Mouse (Mus musculus) urinary bladder, adult 2 months (tissue): ENCODE results near the gene Brd3os. TPM values are rescaled to one million over a fixed set of nuclear protein-coding genes. Genes with fewer than 3 reads are reported as not detected.

ENCODE experiments used
- DNase-seq: peaks from one replicate; pipeline ENCODE4 v3.0.0; 2022; ENCODE audit warnings: low spot score
- polyA plus RNA-seq: library from polyadenylated mRNA; depleted of rRNA; stranded (reverse); fragments of >200 nt; gene quantifications from 2 replicates; pipeline ENCODE4 v1.2.3, GENCODE M21; 2012

Gene Brd3os
- polyA plus RNA-seq, 1 experiment: 10.2 TPM

DNA sequence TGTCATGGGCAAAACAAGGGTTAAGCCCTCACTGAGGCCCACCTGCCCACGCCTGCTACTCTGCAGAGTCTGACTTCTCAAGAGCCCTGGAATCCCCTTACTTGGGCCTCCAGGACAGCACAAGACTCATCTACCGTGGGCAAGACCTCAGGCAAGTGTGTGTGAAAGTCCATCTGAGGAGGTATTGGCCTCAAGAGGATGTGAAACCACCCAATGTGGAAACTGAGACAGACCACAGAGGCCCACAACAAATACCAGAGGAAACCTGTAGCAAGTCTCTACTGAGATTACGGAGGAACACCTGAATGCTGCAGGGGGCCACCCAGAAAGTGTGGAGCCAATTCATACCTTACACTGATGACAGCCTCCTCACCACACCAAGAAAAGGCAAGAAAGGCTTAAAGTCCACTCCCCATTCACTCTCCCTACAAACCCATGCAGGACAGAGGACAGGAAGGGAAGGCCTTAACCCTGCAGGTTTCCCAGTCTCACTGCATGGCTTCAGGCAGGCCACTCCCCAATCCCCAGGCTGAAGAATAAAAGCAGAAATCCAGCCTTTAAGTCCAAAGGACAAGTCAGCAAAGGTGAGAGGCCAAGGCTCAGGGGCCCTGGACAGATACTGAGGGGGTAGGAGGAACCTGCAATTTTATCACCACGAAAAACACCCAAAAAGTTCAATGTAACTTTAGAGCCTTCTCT is 27.3 kb downstream of the Brd3os start:
- no peak for DNase-seq

DNA sequence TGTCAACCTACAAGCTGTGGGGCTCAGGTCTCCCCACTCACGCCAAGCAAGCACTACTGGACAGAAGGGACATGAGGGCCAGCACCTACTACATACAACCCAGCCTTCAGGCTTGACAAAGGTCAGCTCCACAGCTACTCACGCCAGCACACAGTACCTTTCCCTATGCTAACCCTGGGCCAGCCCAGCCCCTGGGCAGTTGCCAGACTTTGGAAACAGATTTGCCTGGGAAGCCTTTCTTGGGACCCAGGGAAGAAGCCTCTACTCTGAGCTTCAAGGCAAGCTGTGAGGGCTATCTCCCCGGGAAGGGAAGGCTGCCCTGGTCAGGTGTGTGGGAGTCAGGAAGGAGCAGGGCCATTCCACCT is 27.8 kb downstream of the Brd3os start:
- no peak for DNase-seq

- DNase-seq: no peak
Measured at GRCm38 (mm10) chr2:27470535-27470934, 28.4 kb downstream of the Brd3os start.

- no peak for DNase-seq
Measured at GRCm38 (mm10) chr2:27471170-27471584, 29.1 kb downstream of the Brd3os start.

- no peak for DNase-seq
Measured at GRCm38 (mm10) chr2:27473061-27473765, 31.1 kb downstream of the Brd3os start.

- no peak for DNase-seq
Measured at GRCm38 (mm10) chr2:27473911-27474310, 31.8 kb downstream of the Brd3os start.

DNA sequence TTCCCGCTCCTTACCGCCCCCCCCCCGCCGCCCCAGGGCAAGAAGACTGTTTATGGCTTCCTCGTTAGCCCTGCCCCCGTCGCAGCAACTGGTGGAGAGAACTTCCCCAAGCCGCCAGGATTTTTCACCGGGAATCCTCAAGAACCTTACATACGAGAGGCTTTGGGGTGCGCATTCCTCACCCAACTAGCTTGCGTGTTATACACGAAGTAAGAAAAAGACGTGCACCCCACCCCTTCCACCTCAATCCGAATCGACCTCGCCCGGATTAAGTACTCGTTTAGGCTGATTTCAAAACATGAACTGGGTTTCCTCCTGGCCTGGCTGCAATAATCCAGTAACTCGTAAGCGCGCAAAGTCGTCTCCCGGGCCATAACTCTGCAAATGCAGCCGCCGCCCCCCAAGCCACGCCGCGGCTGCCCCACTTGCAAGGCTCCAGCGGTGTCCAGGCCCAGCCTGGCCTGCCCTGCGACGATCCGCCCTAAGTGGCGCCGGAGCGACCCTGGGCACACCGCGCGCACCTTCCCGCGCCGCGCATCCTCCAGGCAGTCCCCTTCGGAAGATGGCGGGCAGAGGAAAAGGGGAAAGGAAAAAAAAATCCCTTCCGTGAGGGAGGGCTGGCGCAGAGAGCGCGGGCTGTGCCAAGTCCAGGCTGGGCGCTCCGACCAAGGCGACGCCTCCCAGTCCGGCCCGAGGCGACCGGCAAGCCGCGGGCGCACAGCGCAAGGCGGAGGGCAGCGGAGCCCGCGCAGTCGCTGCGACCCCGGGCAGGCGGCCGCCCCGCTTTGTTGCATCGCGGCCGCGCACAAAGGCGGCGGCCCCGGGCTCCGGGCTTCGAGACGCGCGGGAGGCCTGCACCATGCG is 32.7 kb downstream of the Brd3os start:
- peak; percentile 45 for DNase-seq

- peak; percentile 89 for DNase-seq
Measured at GRCm38 (mm10) chr2:27475495-27476302, 33.6 kb downstream of the Brd3os start.

DNA sequence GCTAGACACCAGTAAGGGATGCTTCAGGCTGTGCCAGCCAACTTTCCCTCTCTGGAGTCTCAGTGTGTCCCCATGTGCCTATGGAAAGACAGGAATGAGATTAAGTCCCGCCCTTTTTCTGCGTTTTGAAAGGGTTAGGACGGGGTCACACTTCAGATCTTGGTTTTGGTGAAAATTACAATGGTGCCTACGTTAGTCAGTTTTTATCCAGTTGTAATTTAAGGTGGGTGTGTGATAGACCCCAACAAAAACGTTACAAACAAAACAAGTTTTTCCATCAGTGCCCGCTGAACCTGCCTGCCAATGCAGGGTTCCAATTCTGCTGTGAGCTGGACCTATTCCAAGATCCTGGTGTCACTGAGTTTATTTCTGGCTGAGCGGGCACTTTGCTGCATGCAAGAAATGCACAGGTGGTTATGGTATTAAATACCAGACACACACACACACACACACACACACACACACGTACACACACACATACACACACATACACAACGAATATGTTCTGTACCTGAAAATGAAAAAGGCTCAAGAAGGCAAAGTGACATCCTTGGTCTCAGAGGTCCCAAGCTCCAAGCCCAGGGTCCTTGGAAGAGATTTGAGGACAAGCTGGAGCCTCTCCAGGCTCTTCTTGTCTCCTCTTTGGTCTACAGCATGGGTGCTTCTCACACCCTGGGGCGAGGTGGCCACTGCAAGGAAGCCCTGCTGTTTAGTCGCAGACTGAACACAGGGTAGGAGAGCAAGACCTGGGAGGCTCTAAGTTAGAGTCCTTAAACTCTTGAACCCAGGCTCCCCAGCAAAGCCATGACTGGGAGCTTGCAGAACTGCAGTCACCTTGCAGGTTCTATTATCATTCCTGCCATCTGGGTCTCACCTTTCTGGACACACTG is 34.4 kb downstream of the Brd3os start:
- DNase-seq: no peak

DNA sequence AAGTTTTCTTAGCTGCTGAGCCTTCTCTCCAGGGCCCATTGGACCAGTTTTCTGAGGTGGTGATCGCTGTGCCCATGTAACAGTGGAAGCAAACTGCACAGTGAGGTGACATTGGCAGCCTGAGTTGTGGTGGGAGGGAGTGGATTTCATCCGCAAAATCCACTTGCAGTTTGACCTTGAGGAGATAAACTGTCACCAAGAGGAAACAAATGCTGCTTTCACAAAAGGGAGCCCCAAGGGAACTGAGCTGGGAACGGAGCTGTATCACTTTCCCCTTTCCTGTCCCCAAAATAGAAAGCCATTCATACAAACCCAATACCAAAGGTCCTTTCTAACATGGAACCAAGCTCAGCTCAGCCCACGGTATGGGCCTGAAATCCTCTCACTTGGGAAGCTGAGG is 37.7 kb downstream of the Brd3os start:
- no peak for DNase-seq

GRCm38 (mm10) chr2:27480367-27480766 is 38.2 kb downstream of the Brd3os start:
- DNase-seq: no peak

DNA sequence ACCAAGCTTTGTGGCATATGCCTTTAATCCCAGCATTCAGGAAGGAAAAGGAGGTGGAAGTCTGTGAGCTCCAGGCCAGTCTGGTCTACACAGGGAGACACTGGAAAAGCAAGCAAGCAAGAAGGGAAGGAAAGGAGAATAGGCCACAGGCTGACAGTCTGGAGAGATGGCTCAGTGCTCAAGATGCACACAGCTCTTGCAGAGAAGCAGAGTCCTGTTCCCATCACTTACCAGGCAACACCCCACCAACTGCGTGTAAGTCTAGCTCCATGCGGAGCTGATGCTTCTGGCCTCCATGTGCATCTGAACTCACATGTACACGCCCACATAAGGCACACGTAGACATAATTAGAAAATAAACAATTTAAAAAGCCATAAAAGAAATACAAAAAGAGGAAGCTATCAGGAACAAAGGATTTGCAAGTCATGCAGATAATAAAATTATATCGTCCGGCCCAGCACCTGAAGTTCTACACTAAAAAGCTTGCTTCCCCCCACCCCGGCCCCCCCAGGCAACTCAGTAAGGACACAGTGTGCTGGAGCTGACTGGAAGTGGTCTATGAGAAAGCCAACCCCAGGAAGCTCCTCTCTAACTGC is 40.2 kb downstream of the Brd3os start:
- no peak for DNase-seq

DNA sequence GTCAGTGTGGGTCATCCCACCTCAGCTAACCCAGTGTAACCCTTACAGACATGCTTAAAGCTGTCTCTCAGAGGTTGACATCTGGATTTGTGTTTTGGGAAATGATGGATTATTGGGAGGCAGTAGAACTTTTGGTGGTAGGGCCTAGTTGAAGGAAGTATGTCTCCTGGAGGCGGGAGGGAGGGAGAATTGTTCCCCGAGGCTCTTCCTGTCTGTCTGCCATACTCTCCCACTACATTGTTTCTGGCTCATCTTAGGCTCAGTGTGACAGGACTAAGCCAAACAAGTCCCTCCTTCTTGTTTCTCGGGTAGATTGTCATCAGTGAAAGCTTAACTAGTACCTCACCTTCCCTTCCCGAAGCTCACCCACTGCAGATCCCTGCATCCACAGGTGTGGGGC is 44.6 kb downstream of the Brd3os start:
- DNase-seq: no peak

DNA sequence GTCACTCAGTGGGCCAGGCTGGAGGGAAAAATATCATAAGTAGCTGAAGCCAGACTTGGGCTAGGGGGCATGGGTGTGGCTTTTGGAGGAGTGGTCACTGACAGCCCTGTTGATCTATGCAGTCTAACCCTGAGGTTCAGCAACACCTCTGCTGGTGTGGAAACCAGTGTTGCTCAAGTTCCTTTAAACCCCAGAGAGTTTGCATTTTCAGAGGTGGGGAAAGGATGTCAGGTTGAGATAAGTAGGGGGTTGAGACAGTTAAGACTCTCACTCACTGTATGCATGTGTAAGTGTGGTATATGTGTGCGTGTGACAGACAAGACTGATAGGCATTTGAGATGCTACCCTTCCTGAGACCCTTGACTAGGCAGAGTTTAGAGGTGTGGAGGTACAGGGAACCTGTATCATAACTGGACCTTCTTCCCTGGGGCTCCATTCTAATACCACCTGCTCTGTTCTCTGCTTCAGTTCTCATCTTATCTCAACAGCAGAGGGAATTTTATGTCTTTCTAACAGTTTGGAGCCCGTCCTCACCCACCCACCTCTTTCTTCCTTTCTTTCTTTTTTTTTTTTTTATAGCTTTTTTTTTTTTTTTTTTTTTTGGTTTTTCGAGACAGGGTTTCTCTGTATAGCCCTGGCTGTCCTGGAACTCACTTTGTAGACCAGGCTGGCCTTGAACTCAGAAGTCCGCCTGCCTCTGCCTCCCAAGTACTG is 45.4 kb downstream of the Brd3os start:
- no peak for DNase-seq

- DNase-seq: no peak
Measured at GRCm38 (mm10) chr2:27488362-27488761, 46.2 kb downstream of the Brd3os start.

DNA sequence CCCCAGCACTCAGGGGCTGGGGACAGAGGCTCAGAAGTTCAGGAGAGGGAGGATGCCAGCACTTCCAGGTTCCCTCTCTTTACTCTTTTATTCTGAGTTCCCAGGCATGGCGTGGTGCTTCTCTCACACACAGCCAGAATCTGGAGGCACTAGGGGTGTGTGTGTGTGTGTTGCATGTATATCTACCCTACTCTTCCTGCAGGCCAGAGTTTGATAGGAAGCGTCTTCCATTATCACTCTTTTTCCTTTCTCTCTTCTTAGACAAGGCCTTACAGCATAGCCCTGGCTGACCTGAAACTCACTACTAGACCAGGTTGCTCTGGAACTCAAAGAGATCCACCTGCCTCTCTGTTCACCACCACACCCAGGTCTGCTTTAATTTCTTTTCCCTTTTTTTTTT is 48.8 kb downstream of the Brd3os start:
- no peak for DNase-seq
